Mouse (Mus musculus) lung, embryonic 14.5 days (tissue): ENCODE results near the gene Ctrc. TPM values are rescaled to one million over a fixed set of nuclear protein-coding genes. Genes with fewer than 3 reads are reported as not detected.

Experiments used
- ATAC-seq: fragments of 200-750 bp; cut with Nextera tagmentation; 2 replicates; pipeline ENCODE4 v1.8.0; 2017; ENCODE audit warnings: mild to moderate bottlenecking, moderate TSS enrichment, moderate library complexity; ENCODE audit not compliant: insufficient read depth
- DNase-seq: peaks from one replicate; pipeline ENCODE4 v3.0.0-alpha.2; 2015
- H3K27ac ChIP-seq: fragments of 300-500 bp; sonication (generic); 2 replicates; pipeline ENCODE4 v1.5.1; 2014; ENCODE audit warnings: low read depth, mild to moderate bottlenecking, moderate library complexity
- H3K27me3 ChIP-seq: fragments of 300-500 bp; sonication (generic); 2 replicates; pipeline ENCODE4 v1.6.1; 2014; ENCODE audit warnings: low read length, control low read depth; ENCODE audit not compliant: insufficient read depth
- H3K36me3 ChIP-seq: fragments of 300-500 bp; sonication (generic); 2 replicates; pipeline ENCODE4 v1.6.1; 2014; ENCODE audit warnings: control low read depth; ENCODE audit not compliant: insufficient read depth
- H3K4me1 ChIP-seq: fragments of 300-500 bp; sonication (generic); 2 replicates; pipeline ENCODE4 v1.6.1; 2014; ENCODE audit warnings: antibody characterized with exemption, control low read depth; ENCODE audit not compliant: insufficient read depth
- H3K4me2 ChIP-seq: fragments of 300-500 bp; sonication (generic); 2 replicates; pipeline ENCODE4 v1.6.1; 2014; ENCODE audit warnings: mild to moderate bottlenecking
- H3K4me3 ChIP-seq: fragments of 300-500 bp; sonication (generic); 2 replicates; pipeline ENCODE4 v1.5.1; 2014; ENCODE audit warnings: low read depth, low read length
- H3K9ac ChIP-seq: fragments of 300-500 bp; sonication (generic); 2 replicates; pipeline ENCODE4 v1.6.1; 2014
- H3K9me3 ChIP-seq: fragments of 300-500 bp; sonication (generic); 2 replicates; pipeline ENCODE4 v1.6.1; 2016; ENCODE audit warnings: low read depth, low read length, control low read depth
- CTCF ChIP-seq: IDR thresholded peaks from 2 replicates; pipeline ENCODE4 v1.5.1; 2016; ENCODE audit warnings: antibody characterized with exemption, low read depth
- WGBS: fragments of 180-500 bp; shearing (Covaris S2); extraction: QIAGEN DNeasy Blood & Tissue Kit; methylation state at CpG from one replicate; pipeline ENCODE4 v1.1.7; 2014; 5-methylcytosine and 5-hydroxymethylcytosine counted together
- polyA plus RNA-seq: library from polyadenylated mRNA; unstranded; fragments of >200 nt; fragmentation: Nextera tagmentation; extraction: Ambion mirVana; gene quantifications from 2 replicates; pipeline ENCODE4 v1.2.1, GENCODE M21; 2014

Gene Ctrc
- not detected in 2 replicates for polyA plus RNA-seq

- Histone ChIP-seq H3K9me3 (no peaks in the 10 kb centered on the region), H3K4me3 (no peak within 1 kb of the TSS), H3K9ac (no peak within 1 kb of the TSS), H3K27ac (no peak within 1 kb of the TSS), H3K36me3 (no peaks in the 10 kb centered on the region), H3K4me2 (no peak within 1 kb of the TSS), H3K27me3 (no peaks in the 10 kb centered on the region), H3K4me1 (no peaks in the 10 kb centered on the region)
- WGBS, result 79% methylated on average over 6 of the region's 6 CpGs
- no peak for TF ChIP-seq CTCF
- ATAC-seq, result no peak
- DNase-seq, result no peak
These were observed at the start of gene Ctrc for GRCm38 (mm10) chr4:141845999-141846398. Ctrc (minus strand) TSS chr4:141846359.

- no peak overlapping the region; the same call in 1 of the 2 replicates for H3K27ac ChIP-seq
- H3K9me3 ChIP-seq, result no peaks in the 10 kb centered on the region
- H3K9ac ChIP-seq, result no peak overlapping the region
- no peaks in the 10 kb centered on the region for H3K36me3 ChIP-seq
- 35% methylated on average over 12 of the region's 12 CpGs for WGBS
- no peak overlapping the region for H3K4me3 ChIP-seq
- peak overlapping the region; percentile 20; the same call in 1 of the 2 replicates for H3K4me2 ChIP-seq
- no peaks in the 10 kb centered on the region for H3K27me3 ChIP-seq
- DNase-seq, result peak; percentile 69
- no peak for TF ChIP-seq CTCF
- H3K4me1 ChIP-seq, result peaks cover 22% of the 10 kb centered on the region
- no peak for ATAC-seq
These were observed 49.6 kb upstream of the Ctrc start for GRCm38 (mm10) chr4:141895772-141896171.

GRCm38 (mm10) chr4:141893157-141893784, 47.1 kb upstream of the Ctrc start:
- Histone ChIP-seq H3K4me2 (no peak overlapping the region), H3K9me3 (no peaks in the 10 kb centered on the region), H3K9ac (no peak overlapping the region), H3K27me3 (no peaks in the 10 kb centered on the region), H3K36me3 (no peaks in the 10 kb centered on the region), H3K27ac (no peak overlapping the region), H3K4me3 (no peak overlapping the region), H3K4me1 (peaks cover 16% of the 10 kb centered on the region)
- 75% methylated on average over 8 of the region's 8 CpGs for WGBS
- no peak for DNase-seq
- no peak for TF ChIP-seq CTCF
- no peak for ATAC-seq

- no peak overlapping the region for H3K27ac ChIP-seq
- WGBS, result 20% methylated on average over 6 of the region's 6 CpGs
- no peak for ATAC-seq
These were observed 40.3 kb upstream of the Ctrc start for GRCm38 (mm10) chr4:141886385-141886968.

GRCm38 (mm10) chr4:141885451-141885850, 39.3 kb upstream of the Ctrc start:
- Histone ChIP-seq H3K4me3 (no peak overlapping the region), H3K36me3 (no peaks in the 10 kb centered on the region), H3K9ac (no peak overlapping the region), H3K27ac (no peak overlapping the region), H3K4me1 (0 out of 2 replicates have a peak, but pooled peaks cover 4% of the 10 kb centered on the region), H3K27me3 (no peaks in the 10 kb centered on the region), H3K4me2 (no peak overlapping the region), H3K9me3 (no peaks in the 10 kb centered on the region)
- no peak for ATAC-seq
- no peak for TF ChIP-seq CTCF
- WGBS, result 58% methylated on average over 9 of the region's 9 CpGs
- DNase-seq, result no peak

More at GRCm38 (mm10) chr4:141886385-141886968, 40.3 kb upstream of the Ctrc start:
- Histone ChIP-seq H3K9ac (no peak overlapping the region), H3K4me2 (no peak overlapping the region), H3K4me1 (0 out of 2 replicates have a peak, but pooled peaks cover 4% of the 10 kb centered on the region), H3K36me3 (no peaks in the 10 kb centered on the region), H3K9me3 (no peaks in the 10 kb centered on the region), H3K27me3 (no peaks in the 10 kb centered on the region), H3K4me3 (no peak overlapping the region)
- TF ChIP-seq CTCF, result no peak
- no peak for DNase-seq

- Histone ChIP-seq H3K36me3 (no peaks in the 10 kb centered on the region), H3K4me1 (0 out of 2 replicates have a peak, but pooled peaks cover 4% of the 10 kb centered on the region), H3K4me2 (no peak overlapping the region), H3K27ac (no peak overlapping the region), H3K27me3 (no peaks in the 10 kb centered on the region), H3K9me3 (no peaks in the 10 kb centered on the region), H3K9ac (no peak overlapping the region), H3K4me3 (no peak overlapping the region)
- no peak for DNase-seq
- 77% methylated on average over 7 of the region's 7 CpGs for WGBS
- TF ChIP-seq CTCF, result no peak
- no peak for ATAC-seq
These were observed 36.7 kb upstream of the Ctrc start for GRCm38 (mm10) chr4:141882858-141883257.

GRCm38 (mm10) chr4:141881950-141882349, 35.8 kb upstream of the Ctrc start:
- 38% methylated on average over 5 of the region's 5 CpGs for WGBS
- no peak for TF ChIP-seq CTCF
- Histone ChIP-seq H3K4me3 (no peak overlapping the region), H3K36me3 (no peaks in the 10 kb centered on the region), H3K9ac (no peak overlapping the region), H3K27ac (no peak overlapping the region), H3K4me2 (no peak overlapping the region), H3K4me1 (0 out of 2 replicates have a peak, but pooled peaks cover 4% of the 10 kb centered on the region), H3K9me3 (no peaks in the 10 kb centered on the region), H3K27me3 (no peaks in the 10 kb centered on the region)
- DNase-seq (no peak), ATAC-seq (no peak)
